ENCODE assay signal across 10 mouse cellular contexts in the genomic region with DNA sequence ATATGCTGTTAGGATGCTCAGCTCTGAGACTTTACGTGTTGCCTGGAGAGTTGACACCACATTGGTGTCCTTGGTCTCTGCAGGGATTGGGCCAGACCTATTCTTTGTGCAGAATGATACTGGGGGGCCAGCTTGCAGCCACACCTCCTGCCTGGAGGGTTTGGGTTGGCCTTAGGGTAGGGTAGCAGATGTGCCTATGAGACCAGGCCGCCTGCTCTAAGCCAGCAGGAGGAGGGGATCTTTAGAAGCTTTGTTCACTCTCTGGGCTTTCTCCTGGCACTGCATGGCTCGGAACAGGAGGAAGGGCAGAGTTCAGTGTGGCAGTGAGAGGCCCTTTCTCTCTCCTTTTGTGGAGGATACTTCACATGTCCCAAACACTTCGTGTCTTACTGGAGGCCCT. TPM values are rescaled to one million over a fixed set of nuclear protein-coding genes. Genes with fewer than 3 reads are reported as not detected.
DNase-seq lines count a peak whose midpoint lies in the region; ATAC-seq and TF ChIP-seq lines count a peak whose summit lies in the region.
"Had no signal": no experiment of that assay in that cellular context is flagged by ENCODE, and none has a peak within 500 bp of the region (broad histone marks: within the 10 kb centered on the region; RNA-seq: fewer than 3 reads in every experiment).

No protein-coding gene starts in this region.

- peaks cover 40% of the 10 kb centered on the region; the same call in 1 of the 2 replicates for H3K79me2 ChIP-seq in macrophage (ENCODE audit: inconsistent target)

- WGBS in forebrain, embryonic 11.5 days: 46% methylated on average over 4 of the region's 4 CpGs
- 86% methylated on average over 4 of the region's 4 CpGs for WGBS in macrophage (ENCODE audit: missing documents)

- peaks cover 78% of the 10 kb centered on the region for H3K4me1 ChIP-seq in bone marrow macrophage, adult 2 months (ENCODE audit: control insufficient read depth, insufficient read depth, low read length)
- H3K4me1 ChIP-seq in forebrain, embryonic 11.5 days (replicated peaks; ENCODE audit: control insufficient read depth, insufficient read depth, low read length): no peaks in the 10 kb centered on the region

- no peak overlapping the region for H3K4me3 ChIP-seq in bone marrow macrophage, adult 2 months (ENCODE audit: insufficient read depth, low read length)
- H3K4me3 ChIP-seq in forebrain, embryonic 11.5 days (ENCODE audit: low read depth, low read length): no peak overlapping the region
- H3K4me3 ChIP-seq in macrophage (ENCODE audit: inconsistent target): no peak overlapping the region
- H3K4me3 ChIP-seq: myocyte had no signal

- H3K9ac ChIP-seq in forebrain, embryonic 11.5 days (ENCODE audit: low read length): 0 out of 2 replicates have a peak overlapping the region, but pooled peaks have one; percentile 20

- DNase-seq in layer of hippocampus, adult 11-12 months (ENCODE audit: low spot score): peak; percentile 41
- DNase-seq in layer of hippocampus, adult 9-11 months: no peak
- DNase-seq in forebrain, embryonic 11.5 days (ENCODE audit: low spot score): no peak
- no peak for DNase-seq in right cerebral cortex, postnatal 36 days (ENCODE audit: low spot score in 2 of 2)
- DNase-seq in ovary, adult 18-20 months (ENCODE audit: low spot score): no peak
- DNase-seq: heart, postnatal 4 days had no signal

- H3K9me3 ChIP-seq in forebrain, embryonic 11.5 days (ENCODE audit: control insufficient read depth, low read length): no peaks in the 10 kb centered on the region

- TF ChIP-seq POLR2A in bone marrow macrophage, adult 2 months (IDR thresholded peaks at IDR 0.05; ENCODE audit: borderline replicate concordance, low read depth, low read length): no peak

- no peak overlapping the region for H3K4me2 ChIP-seq in forebrain, embryonic 11.5 days (ENCODE audit: low read depth, low read length, severe bottlenecking)

- no peak for TF ChIP-seq CTCF in bone marrow macrophage, adult 2 months (IDR thresholded peaks at IDR 0.05; ENCODE audit: low read depth, low read length)

- H3K27me3 ChIP-seq in forebrain, embryonic 11.5 days (ENCODE audit: control insufficient read depth, insufficient read depth, low read length): no peaks in the 10 kb centered on the region

- H3K36me3 ChIP-seq in forebrain, embryonic 11.5 days (ENCODE audit: control insufficient read depth, insufficient read depth, low read length): no peaks in the 10 kb centered on the region
- peaks cover 7% of the 10 kb centered on the region; the same call in 1 of the 2 replicates for H3K36me3 ChIP-seq in macrophage (ENCODE audit: inconsistent target)

- 0 out of 2 replicates have a peak, but pooled peaks have one; percentile 33 for ATAC-seq in forebrain, embryonic 11.5 days (replicated peaks; ENCODE audit: low FRiP score)

- H3K27ac ChIP-seq in bone marrow macrophage, adult 2 months (ENCODE audit: insufficient read depth, low read depth, low read length): peak overlapping the region; percentile 96
- H3K27ac ChIP-seq in forebrain, embryonic 11.5 days (ENCODE audit: low read depth, low read length): peak overlapping the region; percentile 34; the same call in 1 of the 2 replicates
- H3K27ac ChIP-seq in macrophage: peak overlapping the region; percentile 89

RNA-seq across cellular contexts. Expression of a gene that starts 19.6 kb away (rescaled TPM):
- not detected in 2 replicates for polyA plus RNA-seq in bone marrow macrophage, adult 2 months (2012; ENCODE audit: insufficient read depth, insufficient read length, missing spikeins)
- not detected in 2 replicates for polyA plus RNA-seq in forebrain, embryonic 11.5 days (2014; fragmentation: Nextera tagmentation; extraction: Ambion mirVana)
- total RNA-seq in macrophage (2018; cell fraction: chromatin; rRNA removed): 1 to 10 TPM in 8 of 26 experiments, not detected in 18; 1.2 to 2.3 (median 1.4) TPM
- under 1 TPM in 1 of 26 experiments, not detected in 25; 0.23 TPM for total RNA-seq in macrophage (2018; cell fraction: cytosol; rRNA removed)
- total RNA-seq in macrophage (2018; cell fraction: nucleus; rRNA removed): 1 to 10 TPM in 1 of 26 experiments, not detected in 25; 1.6 TPM
- not detected in 3 replicates for polyA plus RNA-seq in macrophage (2018)
- total RNA-seq: heart, postnatal 4 days; left cerebral cortex, postnatal 36 days had no signal

RNA-seq across cellular contexts. Expression of a gene that starts 22.9 kb away (rescaled TPM):
- not detected in 2 replicates for polyA plus RNA-seq in bone marrow macrophage, adult 2 months (2012; ENCODE audit: insufficient read depth, insufficient read length, missing spikeins)
- polyA plus RNA-seq in forebrain, embryonic 11.5 days (2014; fragmentation: Nextera tagmentation; extraction: Ambion mirVana): not detected in 2 replicates
- under 1 TPM in 2 of 26 experiments, not detected in 24; 0.56 to 0.80 TPM for total RNA-seq in macrophage (2018; cell fraction: chromatin; rRNA removed)
- under 1 TPM in 1 of 26 experiments, not detected in 25; 0.43 TPM for total RNA-seq in macrophage (2018; cell fraction: cytosol; rRNA removed)
- total RNA-seq in macrophage (2018; cell fraction: nucleus; rRNA removed): under 1 TPM in 1 of 26 experiments, not detected in 25; 0.89 TPM
- not detected in 3 replicates for polyA plus RNA-seq in macrophage (2018)
- total RNA-seq: heart, postnatal 4 days; left cerebral cortex, postnatal 36 days had no signal

RNA-seq across cellular contexts. Expression of a gene that starts 33.4 kb away (rescaled TPM):
- polyA plus RNA-seq in bone marrow macrophage, adult 2 months (2012; ENCODE audit: insufficient read depth, insufficient read length, missing spikeins): 139 and 151 TPM in 2 replicates
- 17.7 and 21.1 TPM in 2 replicates for polyA plus RNA-seq in forebrain, embryonic 11.5 days (2014; fragmentation: Nextera tagmentation; extraction: Ambion mirVana)
- 100 to 1,000 TPM in 24 of 26 experiments, 10 to 100 TPM in 2; 86.2 to 379 (median 281) TPM for total RNA-seq in macrophage (2018; cell fraction: chromatin; rRNA removed)
- total RNA-seq in macrophage (2018; cell fraction: cytosol; rRNA removed): 10 to 100 TPM; 40.2 to 69.7 (median 56.6) TPM
- 100 to 1,000 TPM in 18 of 26 experiments, 10 to 100 TPM in 8; 63.4 to 206 (median 135) TPM for total RNA-seq in macrophage (2018; cell fraction: nucleus; rRNA removed)
- 23.4 to 63.5 TPM (median 51.1 TPM) in 3 replicates for polyA plus RNA-seq in macrophage (2018)

RNA-seq across cellular contexts. Expression of a gene that starts 42.8 kb away (rescaled TPM):
- polyA plus RNA-seq in bone marrow macrophage, adult 2 months (2012; ENCODE audit: insufficient read depth, insufficient read length, missing spikeins): not detected in 2 replicates
- 1.1 and 1.3 TPM in 2 replicates for polyA plus RNA-seq in forebrain, embryonic 11.5 days (2014; fragmentation: Nextera tagmentation; extraction: Ambion mirVana)
- 1 to 10 TPM in 1 of 26 experiments, under 1 TPM in 5, not detected in 20; 0.21 to 1.0 (median 0.38) TPM for total RNA-seq in macrophage (2018; cell fraction: chromatin; rRNA removed)
- total RNA-seq in macrophage (2018; cell fraction: cytosol; rRNA removed): under 1 TPM in 16 of 26 experiments, not detected in 10; 0.03 to 0.30 (median 0.12) TPM
- under 1 TPM in 11 of 26 experiments, not detected in 15; 0.18 to 0.55 (median 0.30) TPM for total RNA-seq in macrophage (2018; cell fraction: nucleus; rRNA removed)
- polyA plus RNA-seq in macrophage (2018): 0.09 to 2.0 TPM (median 0.28 TPM) in 3 replicates
- total RNA-seq: left cerebral cortex, postnatal 36 days had no signal

RNA-seq across cellular contexts. Expression of a gene that starts 50.9 kb away (rescaled TPM):
- polyA plus RNA-seq in bone marrow macrophage, adult 2 months (2012; ENCODE audit: insufficient read depth, insufficient read length, missing spikeins): 70.1 and 76.6 TPM in 2 replicates
- polyA plus RNA-seq in forebrain, embryonic 11.5 days (2014; fragmentation: Nextera tagmentation; extraction: Ambion mirVana): 88.0 and 90.0 TPM in 2 replicates
- 100 to 1,000 TPM in 1 of 26 experiments, 10 to 100 TPM in 25; 27.7 to 110 (median 48.8) TPM for total RNA-seq in macrophage (2018; cell fraction: chromatin; rRNA removed)
- 10 to 100 TPM; 11.6 to 34.9 (median 20.6) TPM for total RNA-seq in macrophage (2018; cell fraction: cytosol; rRNA removed)
- total RNA-seq in macrophage (2018; cell fraction: nucleus; rRNA removed): 100 to 1,000 TPM in 1 of 26 experiments, 10 to 100 TPM in 25; 30.6 to 102 (median 46.4) TPM
- polyA plus RNA-seq in macrophage (2018): 11.6 to 41.2 TPM (median 23.9 TPM) in 3 replicates

Comparison
In these comparisons a context has a peak if more than half of its experiments do, and no peak if none do; other contexts are left out.
1. H3K27ac ChIP-seq: peak in every context shown above with its lines; median percentile 96 in bone marrow macrophage, adult 2 months; 89 in macrophage; 34 in forebrain, embryonic 11.5 days.